Mouse (Mus musculus): ENCODE data around the gene Gpr33.

GRCm38 (mm10) chr12:51998366-51998932, 29.4 kb downstream of the Gpr33 start:
- TF ChIP-seq CTCF (IDR thresholded peaks at IDR 0.05) (no peak), POLR2A (IDR thresholded peaks at IDR 0.05; ENCODE audit: insufficient read depth, low read depth, low read length) (no peak)
